Comparison of ENCODE assay signal across 22 mouse cellular contexts in the genomic region with DNA sequence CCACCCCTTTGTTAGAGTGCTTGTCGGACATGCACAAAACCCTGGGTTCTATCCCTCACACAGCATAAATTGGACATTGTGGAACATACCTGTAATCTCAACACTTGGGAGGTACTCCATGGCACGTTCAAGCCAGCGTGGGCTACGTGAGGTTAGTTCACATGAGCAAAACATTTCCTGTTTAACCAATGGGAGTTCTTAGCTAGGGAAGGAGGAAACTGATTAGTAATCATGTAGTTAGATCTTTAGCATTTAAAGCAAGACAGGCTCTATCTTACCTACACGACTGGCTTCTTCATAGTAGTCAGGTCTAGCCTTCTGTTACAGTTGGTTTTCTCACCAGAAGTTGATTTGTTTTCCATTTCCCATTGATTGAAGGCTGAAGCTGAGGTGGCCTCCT. TPM values are rescaled to one million over a fixed set of nuclear protein-coding genes. Genes with fewer than 3 reads are reported as not detected.
DNase-seq lines count a peak whose midpoint lies in the region; ATAC-seq and TF ChIP-seq lines count a peak whose summit lies in the region.
"Had no signal": no experiment of that assay in that cellular context is flagged by ENCODE, and none has a peak within 500 bp of the region (broad histone marks: within the 10 kb centered on the region; RNA-seq: fewer than 3 reads in every experiment).

No protein-coding gene starts in this region.

- no peak for TF ChIP-seq CTCF in liver, postnatal 0 days (IDR thresholded peaks at IDR 0.05; ENCODE audit: low read depth)
- no peak for TF ChIP-seq CTCF in MEL (IDR thresholded peaks at IDR 0.05 in 2 of 3, conservative IDR thresholded peaks at IDR 0.05 in 1 of 3; ENCODE audit: control insufficient read depth in 1 of 3, insufficient read depth in 1 of 3, low read depth in 2 of 3, low read length in 3 of 3, poor library complexity in 1 of 3, severe bottlenecking in 1 of 3)
- TF ChIP-seq CTCF in stomach, postnatal 0 days (IDR thresholded peaks at IDR 0.05; ENCODE audit: low read depth) = no peak

- no peak for TF ChIP-seq EP300 in liver, postnatal 0 days (IDR thresholded peaks at IDR 0.05; ENCODE audit: low read depth)
- peak; percentile 58 for TF ChIP-seq EP300 in MEL (IDR thresholded peaks at IDR 0.05; ENCODE audit: low read depth in 1 of 2, low read length in 2 of 2)
- no peak for TF ChIP-seq EP300 in stomach, postnatal 0 days (optimal IDR thresholded peaks at IDR 0.05)

- H3K36me3 ChIP-seq in liver, postnatal 0 days (replicated peaks; ENCODE audit: insufficient read depth, low read length) = peaks cover 44% of the 10 kb centered on the region
- peaks cover 65% of the 10 kb centered on the region for H3K36me3 ChIP-seq in liver, embryonic 12.5 days
- H3K36me3 ChIP-seq in MEL (ENCODE audit: control insufficient read depth in 1 of 2, insufficient read depth in 2 of 2, low read length in 2 of 2) = peaks cover 23 to 48% of the 10 kb centered on the region in 2 experiments
- peaks cover 30% of the 10 kb centered on the region for H3K36me3 ChIP-seq in stomach, postnatal 0 days (ENCODE audit: control insufficient read depth, insufficient read depth, low read length)

- no peak overlapping the region for H3K9ac ChIP-seq in liver, postnatal 0 days (replicated peaks)
- no peak overlapping the region for H3K9ac ChIP-seq in liver, embryonic 12.5 days
- no peak overlapping the region for H3K9ac ChIP-seq in MEL (ENCODE audit: control insufficient read depth, low read depth, low read length, poor library complexity, severe bottlenecking)
- H3K9ac ChIP-seq in stomach, postnatal 0 days (ENCODE audit: low read length) = no peak overlapping the region
- H3K9ac ChIP-seq: embryonic facial prominence, embryonic 15.5 days; neural tube, embryonic 12.5 days had no signal

- no peaks in the 10 kb centered on the region for H3K9me3 ChIP-seq in liver, postnatal 0 days (ENCODE audit: low read length)
- H3K9me3 ChIP-seq in liver, embryonic 12.5 days (replicated peaks) = no peaks in the 10 kb centered on the region
- H3K9me3 ChIP-seq in MEL (replicated peaks; ENCODE audit: insufficient read depth, low read length) = no peaks in the 10 kb centered on the region
- no peaks in the 10 kb centered on the region for H3K9me3 ChIP-seq in stomach, postnatal 0 days (ENCODE audit: control insufficient read depth, low read length)
- H3K9me3 ChIP-seq: embryonic facial prominence, embryonic 15.5 days; hindbrain, embryonic 10.5 days; neural tube, embryonic 12.5 days had no signal

- H3K79me2 ChIP-seq in MEL (ENCODE audit: control insufficient read depth, insufficient read depth, low read length, poor library complexity) = peaks cover 55% of the 10 kb centered on the region

- H3K4me2 ChIP-seq in liver, postnatal 0 days (ENCODE audit: low read depth, low read length) = no peak overlapping the region
- H3K4me2 ChIP-seq in liver, embryonic 12.5 days = no peak overlapping the region
- no peak overlapping the region for H3K4me2 ChIP-seq in stomach, postnatal 0 days (replicated peaks; ENCODE audit: low read depth)
- H3K4me2 ChIP-seq: embryonic facial prominence, embryonic 15.5 days; heart, embryonic 11.5 days; midbrain, embryonic 11.5 days; neural tube, embryonic 12.5 days had no signal

- peaks cover 50% of the 10 kb centered on the region for H3K4me1 ChIP-seq in liver, postnatal 0 days (ENCODE audit: insufficient read depth)
- H3K4me1 ChIP-seq in liver, embryonic 12.5 days = peaks cover 61% of the 10 kb centered on the region
- H3K4me1 ChIP-seq in MEL (ENCODE audit: control insufficient read depth in 1 of 2, insufficient read depth in 2 of 2, low read length in 2 of 2) = peaks cover 22 to 44% of the 10 kb centered on the region in 2 experiments
- peaks cover 9% of the 10 kb centered on the region for H3K4me1 ChIP-seq in stomach, postnatal 0 days (replicated peaks; ENCODE audit: control insufficient read depth, insufficient read depth)

- 0 out of 2 replicates have a peak overlapping the region, but pooled peaks have one; percentile 12 for H3K27ac ChIP-seq in liver, postnatal 0 days (ENCODE audit: low read depth)
- no peak overlapping the region for H3K27ac ChIP-seq in liver, embryonic 12.5 days
- no peak overlapping the region for H3K27ac ChIP-seq in MEL (ENCODE audit: control insufficient read depth, low read depth, low read length)
- peak overlapping the region; percentile 65; the same call in 1 of the 2 replicates for H3K27ac ChIP-seq in stomach, postnatal 0 days (replicated peaks)
- H3K27ac ChIP-seq: embryonic facial prominence, embryonic 15.5 days; hindbrain, embryonic 10.5 days; neural tube, embryonic 12.5 days had no signal

- no peak for TF ChIP-seq RAD21 in MEL (IDR thresholded peaks at IDR 0.05; ENCODE audit: low read depth, low read length)

- no peak for TF ChIP-seq POLR2A in MEL (IDR thresholded peaks at IDR 0.05; ENCODE audit: control insufficient read depth in 1 of 2, insufficient read depth in 1 of 2, low read depth in 1 of 2, low read length in 2 of 2, poor library complexity in 1 of 2)

- no peak for ATAC-seq in liver, postnatal 0 days
- ATAC-seq in liver, embryonic 12.5 days = no peak
- ATAC-seq in CD4-positive, CD25-positive, alpha-beta regulatory T cell, adult 4 months = peak; percentile 38
- no peak for ATAC-seq in stomach, postnatal 0 days (ENCODE audit: low FRiP score, low TSS enrichment)
- ATAC-seq: forebrain, embryonic 14.5 days; hindbrain, embryonic 16.5 days; intestine, postnatal 0 days had no signal

- no peak for DNase-seq in liver, postnatal 0 days
- peak; percentile 63 for DNase-seq in MEL (ENCODE audit: low read depth, low spot score)
- DNase-seq in stomach, postnatal 0 days (ENCODE audit: low spot score) = no peak
- no peak for DNase-seq in right cerebral cortex, adult 18-20 months
- no peak for DNase-seq in neural tube, embryonic 10.5 days (ENCODE audit: extremely low spot score, low spot score)
- DNase-seq: adrenal gland, adult 8-10 months; B cell, adult 2 months; cerebellum, adult 9-10 months; kidney, postnatal 4 days; layer of hippocampus, adult 9-11 months; lung, adult 2 months; thymus, postnatal 14 days had no signal

- no peak overlapping the region for H3K4me3 ChIP-seq in liver, postnatal 0 days (ENCODE audit: low read depth, low read length)
- H3K4me3 ChIP-seq in liver, embryonic 12.5 days = no peak overlapping the region
- H3K4me3 ChIP-seq in MEL (ENCODE audit: control insufficient read depth in 1 of 2, insufficient read depth in 1 of 2, low read depth in 2 of 2, low read length in 2 of 2) = no peak overlapping the region
- H3K4me3 ChIP-seq in stomach, postnatal 0 days (ENCODE audit: low read depth, low read length) = no peak overlapping the region
- H3K4me3 ChIP-seq: embryonic facial prominence, embryonic 15.5 days; hindbrain, embryonic 10.5 days; neural tube, embryonic 12.5 days had no signal

- 42% methylated on average over 5 of the region's 5 CpGs for WGBS in liver, postnatal 0 days (ENCODE audit: insufficient replicate concordance)
- 34% methylated on average over 5 of the region's 5 CpGs for WGBS in liver, embryonic 12.5 days (ENCODE audit: insufficient replicate concordance)
- 67% methylated on average over 5 of the region's 5 CpGs for WGBS in stomach, postnatal 0 days

- no peaks in the 10 kb centered on the region for H3K27me3 ChIP-seq in liver, postnatal 0 days (ENCODE audit: insufficient read depth, low read length)
- no peaks in the 10 kb centered on the region for H3K27me3 ChIP-seq in liver, embryonic 12.5 days (replicated peaks)
- H3K27me3 ChIP-seq in MEL (ENCODE audit: control insufficient read depth in 1 of 2, insufficient read depth in 2 of 2, low read length in 2 of 2) = no peaks in the 10 kb centered on the region
- H3K27me3 ChIP-seq in stomach, postnatal 0 days (ENCODE audit: control insufficient read depth, insufficient read depth, low read length) = no peaks in the 10 kb centered on the region
- H3K27me3 ChIP-seq: embryonic facial prominence, embryonic 15.5 days; neural tube, embryonic 12.5 days had no signal

RNA-seq across cellular contexts. Expression of a gene that starts 13.6 kb away (rescaled TPM):
- 156 and 162 TPM in 2 replicates for polyA plus RNA-seq in liver, postnatal 0 days (2015; fragmentation: Nextera tagmentation; extraction: Ambion mirVana)
- 299 and 315 TPM in 2 replicates for polyA plus RNA-seq in liver, embryonic 12.5 days (2016; fragmentation: Nextera tagmentation; extraction: Ambion mirVana)
- polyA plus RNA-seq in CD4-positive, CD25-positive, alpha-beta regulatory T cell, adult 4 months (2017; shearing (Covaris generic)) = 1,000 to 10,000 TPM in 1 of 2 experiments, 100 to 1,000 TPM in 1; 868 to 1,085 TPM
- 274 and 314 TPM in 2 replicates for total RNA-seq in MEL (2012; rRNA removed)
- polyA plus RNA-seq in MEL (2012; ENCODE audit: insufficient read depth in 1 of 2, insufficient read length in 2 of 2, low read depth in 1 of 2, low replicate concordance in 2 of 2, missing spikeins in 1 of 2) = 100 to 1,000 TPM; 205 to 273 TPM
- polyA plus RNA-seq in stomach, postnatal 0 days (2015; fragmentation: Nextera tagmentation; extraction: Ambion mirVana) = 327 TPM in 2 replicates

RNA-seq across cellular contexts. Expression of a gene that starts 17.9 kb away (rescaled TPM):
- polyA plus RNA-seq in liver, postnatal 0 days (2015; fragmentation: Nextera tagmentation; extraction: Ambion mirVana) = 0.02 and 0.04 TPM in 2 replicates
- polyA plus RNA-seq in liver, embryonic 12.5 days (2016; fragmentation: Nextera tagmentation; extraction: Ambion mirVana) = 0.11 and 0.19 TPM in 2 replicates
- under 1 TPM; 0.27 to 0.58 TPM for polyA plus RNA-seq in CD4-positive, CD25-positive, alpha-beta regulatory T cell, adult 4 months (2017; shearing (Covaris generic))
- 0.54 and 0.62 TPM in 2 replicates for total RNA-seq in MEL (2012; rRNA removed)
- polyA plus RNA-seq in MEL (2012; ENCODE audit: insufficient read depth in 1 of 2, insufficient read length in 2 of 2, low read depth in 1 of 2, low replicate concordance in 2 of 2, missing spikeins in 1 of 2) = under 1 TPM in 1 of 2 experiments, not detected in 1; 0.65 TPM
- polyA plus RNA-seq in stomach, postnatal 0 days (2015; fragmentation: Nextera tagmentation; extraction: Ambion mirVana) = 0.05 and 0.06 TPM in 2 replicates
- polyA plus RNA-seq: intestine, postnatal 0 days had no signal

RNA-seq across cellular contexts. Expression of a gene that starts 33.6 kb away (rescaled TPM):
- 57.4 TPM in 2 replicates for polyA plus RNA-seq in liver, postnatal 0 days (2015; fragmentation: Nextera tagmentation; extraction: Ambion mirVana)
- polyA plus RNA-seq in liver, embryonic 12.5 days (2016; fragmentation: Nextera tagmentation; extraction: Ambion mirVana) = 111 and 125 TPM in 2 replicates
- 100 to 1,000 TPM; 226 to 315 TPM for polyA plus RNA-seq in CD4-positive, CD25-positive, alpha-beta regulatory T cell, adult 4 months (2017; shearing (Covaris generic))
- 102 and 107 TPM in 2 replicates for total RNA-seq in MEL (2012; rRNA removed)
- 100 to 1,000 TPM; 247 to 442 TPM for polyA plus RNA-seq in MEL (2012; ENCODE audit: insufficient read depth in 1 of 2, insufficient read length in 2 of 2, low read depth in 1 of 2, low replicate concordance in 2 of 2, missing spikeins in 1 of 2)
- 75.2 and 80.4 TPM in 2 replicates for polyA plus RNA-seq in stomach, postnatal 0 days (2015; fragmentation: Nextera tagmentation; extraction: Ambion mirVana)

RNA-seq across cellular contexts. Expression of a gene that starts 34.6 kb away (rescaled TPM):
- polyA plus RNA-seq in liver, postnatal 0 days (2015; fragmentation: Nextera tagmentation; extraction: Ambion mirVana) = 64.6 and 66.7 TPM in 2 replicates
- 101 and 103 TPM in 2 replicates for polyA plus RNA-seq in liver, embryonic 12.5 days (2016; fragmentation: Nextera tagmentation; extraction: Ambion mirVana)
- polyA plus RNA-seq in CD4-positive, CD25-positive, alpha-beta regulatory T cell, adult 4 months (2017; shearing (Covaris generic)) = 100 to 1,000 TPM; 371 to 424 TPM
- total RNA-seq in MEL (2012; rRNA removed) = 152 and 161 TPM in 2 replicates
- 100 to 1,000 TPM; 184 to 227 TPM for polyA plus RNA-seq in MEL (2012; ENCODE audit: insufficient read depth in 1 of 2, insufficient read length in 2 of 2, low read depth in 1 of 2, low replicate concordance in 2 of 2, missing spikeins in 1 of 2)
- 109 and 115 TPM in 2 replicates for polyA plus RNA-seq in stomach, postnatal 0 days (2015; fragmentation: Nextera tagmentation; extraction: Ambion mirVana)

Comparison
In these comparisons a context has a peak if more than half of its experiments do, and no peak if none do; other contexts are left out.
1. H3K27ac ChIP-seq: peak in liver, postnatal 0 days (single experiment) and stomach, postnatal 0 days (single experiment); none in liver, embryonic 12.5 days (single experiment) and MEL (single experiment).